Mouse (Mus musculus) testis, postnatal 14 days (tissue): ENCODE measurements at regions not wholly inside any gene's neighbourhood (a gene's known extent, or its start where the extent isn't known, plus 50 kb on each side); places are given as distances from the start of the nearest gene placed in this dataset.
"Not testable (repeated sequence)": the region's sequence is repeated elsewhere in the genome, so short reads cannot be mapped to it uniquely, and the experiment has no call there.

Source experiments
- DNase-seq: peaks from one replicate; pipeline ENCODE4 v3.0.0; 2021; ENCODE audit warnings: low spot score

GRCm38 (mm10) chr5:91892338-91892737 lies 70.5 kb downstream of the Rchy1 start:
- no peak for DNase-seq

- DNase-seq: no peak
Measured at GRCm38 (mm10) chr5:91881771-91882170, 81.1 kb downstream of the Rchy1 start.

- no peak for DNase-seq
Measured at GRCm38 (mm10) chr5:91880231-91880630, 82.6 kb downstream of the Rchy1 start.

- no peak for DNase-seq
Measured at GRCm38 (mm10) chr5:91878627-91879026, 84.2 kb downstream of the Rchy1 start.

- DNase-seq: no peak
Measured at GRCm38 (mm10) chr5:91876682-91877031, 86.2 kb downstream of the Rchy1 start.

GRCm38 (mm10) chr5:91875875-91876681 lies 86.8 kb downstream of the Rchy1 start:
- DNase-seq: no peak

GRCm38 (mm10) chr5:91872816-91873215 lies 90.1 kb downstream of the Rchy1 start:
- no peak for DNase-seq

GRCm38 (mm10) chr5:91869791-91870190 lies 93.1 kb downstream of the Rchy1 start:
- no peak for DNase-seq

GRCm38 (mm10) chr5:91866184-91866583 lies 96.7 kb downstream of the Rchy1 start:
- no peak for DNase-seq

- no peak for DNase-seq
Measured at GRCm38 (mm10) chr5:91865365-91865764, 97.5 kb downstream of the Rchy1 start.

- DNase-seq: no peak
Measured at GRCm38 (mm10) chr5:91862843-91863242, 100.0 kb downstream of the Rchy1 start.

- no peak for DNase-seq
Measured at GRCm38 (mm10) chr5:91862243-91862642, 100.6 kb downstream of the Rchy1 start.

- DNase-seq: no peak
Measured at GRCm38 (mm10) chr5:91861440-91862187, 101.3 kb downstream of the Rchy1 start.

GRCm38 (mm10) chr5:91860489-91860888 lies 102.4 kb downstream of the Rchy1 start:
- DNase-seq: no peak

- DNase-seq: no peak
Measured at GRCm38 (mm10) chr5:91852330-91852729, 110.5 kb downstream of the Rchy1 start.

- not testable (repeated sequence) for DNase-seq
Measured at GRCm38 (mm10) chr5:91850862-91851569, 111.9 kb downstream of the Rchy1 start.

- DNase-seq: no peak
Measured at GRCm38 (mm10) chr5:91850440-91850839, 112.4 kb downstream of the Rchy1 start.

GRCm38 (mm10) chr5:91849533-91849932 lies 113.3 kb downstream of the Rchy1 start:
- no peak for DNase-seq

- no peak for DNase-seq
Measured at GRCm38 (mm10) chr5:91849114-91849513, 113.8 kb downstream of the Rchy1 start.

GRCm38 (mm10) chr5:91848528-91848927 lies 114.3 kb downstream of the Rchy1 start:
- DNase-seq: no peak

- no peak for DNase-seq
Measured at GRCm38 (mm10) chr5:91843044-91843443, 119.8 kb downstream of the Rchy1 start.

- DNase-seq: no peak
Measured at GRCm38 (mm10) chr5:91841066-91841465, 121.8 kb downstream of the Rchy1 start.

- DNase-seq: no peak
Measured at GRCm38 (mm10) chr5:91828481-91828880, 134.4 kb downstream of the Rchy1 start.
